8 mouse cellular contexts compared by ENCODE assay signal in genomic region chr10:40301181-40302075, GRCm38 (mm10). TPM values are rescaled to one million over a fixed set of nuclear protein-coding genes. Genes with fewer than 3 reads are reported as not detected.
DNase-seq lines count a peak whose midpoint lies in the region; ATAC-seq and TF ChIP-seq lines count a peak whose summit lies in the region.
"Not testable (repeated sequence)": the region's sequence is repeated elsewhere in the genome, so short reads cannot be mapped to it uniquely, and the experiment has no call there.

No protein-coding gene starts in this region.

- H3K4me3 ChIP-seq in heart, embryonic 15.5 days: peak overlapping the region; percentile 96
- H3K4me3 ChIP-seq in kidney, embryonic 16.5 days (ENCODE audit: low read length): peak overlapping the region; percentile 93
- peak overlapping the region; percentile 75 to 92 for H3K4me3 ChIP-seq in liver, embryonic 14.5 days (ENCODE audit: insufficient read depth in 1 of 2, low read depth in 2 of 2, low read length in 2 of 2)

- peak overlapping the region; percentile 86 for H3K4me2 ChIP-seq in heart, embryonic 15.5 days
- H3K4me2 ChIP-seq in kidney, embryonic 16.5 days (replicated peaks; ENCODE audit: low read depth, low read length): peak overlapping the region; percentile 72
- H3K4me2 ChIP-seq in liver, embryonic 14.5 days (ENCODE audit: low read depth): peak overlapping the region; percentile 100

- not testable (repeated sequence) for H3K27me3 ChIP-seq in heart, embryonic 15.5 days; kidney, embryonic 16.5 days (ENCODE audit: insufficient read depth, low read length); liver, embryonic 14.5 days (ENCODE audit: control insufficient read depth, insufficient read depth, low read length)

- not testable (repeated sequence) for TF ChIP-seq EP300 in liver, embryonic 14.5 days (IDR thresholded peaks at IDR 0.05; ENCODE audit: low read depth)

- not testable (repeated sequence) for TF ChIP-seq POLR2A in brain, embryonic 14.5 days (IDR thresholded peaks at IDR 0.05; ENCODE audit: borderline replicate concordance, extremely low read depth, insufficient read depth, insufficient read length, poor library complexity, severe bottlenecking)

- H3K9me3 ChIP-seq in heart, embryonic 15.5 days (replicated peaks); kidney, embryonic 16.5 days (ENCODE audit: low read length); liver, embryonic 14.5 days (ENCODE audit: control insufficient read depth, low read length): not testable (repeated sequence)

- 2% methylated on average over 65 of the region's 91 CpGs for WGBS in heart, embryonic 15.5 days
- under 1% methylated on average over 70 of the region's 91 CpGs for WGBS in kidney, embryonic 16.5 days
- WGBS in liver, embryonic 14.5 days (ENCODE audit: insufficient replicate concordance): under 1% methylated on average over 71 of the region's 91 CpGs

- ATAC-seq in erythroblast, adult 5-6 weeks (replicated peaks; ENCODE audit: low FRiP score, poor library complexity, severe bottlenecking): 0 out of 2 replicates have a peak, but pooled peaks have one; percentile 12
- ATAC-seq in heart, embryonic 15.5 days (replicated peaks; ENCODE audit: insufficient number of reproducible peaks, insufficient read depth, low FRiP score, low read depth): peak; percentile 39
- peak; percentile 28 for ATAC-seq in kidney, embryonic 16.5 days (ENCODE audit: low FRiP score, low TSS enrichment)
- peak; percentile 58 for ATAC-seq in liver, embryonic 14.5 days (ENCODE audit: insufficient read depth)

- peak overlapping the region; percentile 93 for H3K27ac ChIP-seq in heart, embryonic 15.5 days
- H3K27ac ChIP-seq in kidney, embryonic 16.5 days (ENCODE audit: low read length): peak overlapping the region; percentile 92
- peak overlapping the region; percentile 87 for H3K27ac ChIP-seq in liver, embryonic 14.5 days

- peaks cover 19% of the 10 kb centered on the region for H3K4me1 ChIP-seq in heart, embryonic 15.5 days (replicated peaks)
- H3K4me1 ChIP-seq in kidney, embryonic 16.5 days (ENCODE audit: insufficient read depth, low read length): peaks cover 29% of the 10 kb centered on the region
- peaks cover 13% of the 10 kb centered on the region in 2 experiments for H3K4me1 ChIP-seq in liver, embryonic 14.5 days (replicated peaks; ENCODE audit: control insufficient read depth in 2 of 2, insufficient read depth in 2 of 2, low read length in 1 of 2)

- DNase-seq in CD4-positive, CD25-positive, alpha-beta regulatory T cell, adult 2 months (ENCODE audit: low read depth, low spot score): peak; percentile 77
- DNase-seq in brain, embryonic 14.5 days (ENCODE audit: low read depth): peak; percentile 50
- DNase-seq in liver, embryonic 14.5 days (ENCODE audit: low read depth in 3 of 3, low spot score in 3 of 3): peak; percentile 35 to 46 (median 36)
- DNase-seq in natural killer cell, adult 2 months (ENCODE audit: low spot score in 2 of 2): peak; percentile 23 to 47
- DNase-seq in spleen, postnatal 4 days (ENCODE audit: low spot score in 2 of 2): peak; percentile 57 to 85

- peak overlapping the region; percentile 98 for H3K9ac ChIP-seq in heart, embryonic 15.5 days
- H3K9ac ChIP-seq in kidney, embryonic 16.5 days (replicated peaks; ENCODE audit: low read length): peak overlapping the region; percentile 97
- peak overlapping the region; percentile 97 for H3K9ac ChIP-seq in liver, embryonic 14.5 days (replicated peaks)

- H3K36me3 ChIP-seq in heart, embryonic 15.5 days; kidney, embryonic 16.5 days (ENCODE audit: insufficient read depth, low read length); liver, embryonic 14.5 days (replicated peaks; ENCODE audit: control insufficient read depth, insufficient read depth, low read depth): not testable (repeated sequence)

- not testable (repeated sequence) for TF ChIP-seq CTCF in brain, embryonic 14.5 days (IDR thresholded peaks at IDR 0.05; ENCODE audit: borderline replicate concordance, extremely low read depth, insufficient read depth, insufficient read length)
- TF ChIP-seq CTCF in liver, embryonic 14.5 days (IDR thresholded peaks at IDR 0.05; ENCODE audit: low read depth): 0 out of 2 replicates have a peak, but pooled peaks have one; percentile 2

RNA-seq across cellular contexts. Expression of gene Amd1, which starts 0.6 kb away (rescaled TPM):
- 50.5 and 55.6 TPM in 2 replicates for polyA plus RNA-seq in brain, embryonic 14.5 days (2012; rRNA removed)
- 49.9 and 70.3 TPM in 2 replicates for total RNA-seq in erythroblast, adult 5-6 weeks (2015; ENCODE audit: low replicate concordance)
- total RNA-seq in erythroblast, adult 5-6 weeks (2017; ENCODE audit: low replicate concordance): 60.2 and 63.1 TPM in 2 replicates
- polyA plus RNA-seq in heart, embryonic 15.5 days (2015; fragmentation: Nextera tagmentation; extraction: Ambion mirVana): 34.5 and 34.7 TPM in 2 replicates
- 53.1 and 57.7 TPM in 2 replicates for polyA plus RNA-seq in kidney, embryonic 16.5 days (2015; fragmentation: Nextera tagmentation; extraction: Ambion mirVana)
- polyA plus RNA-seq in liver, embryonic 14.5 days (2012; rRNA removed): 33.5 and 48.1 TPM in 2 replicates
- 56.4 and 64.2 TPM in 2 replicates for polyA plus RNA-seq in liver, embryonic 14.5 days (2014; fragmentation: Nextera tagmentation; extraction: Ambion mirVana)

RNA-seq across cellular contexts. Expression of gene Cdk19, which starts 37.9 kb away (rescaled TPM):
- polyA plus RNA-seq in brain, embryonic 14.5 days (2012; rRNA removed): 20.2 and 21.5 TPM in 2 replicates
- total RNA-seq in erythroblast, adult 5-6 weeks (2015; ENCODE audit: low replicate concordance): 13.6 and 21.9 TPM in 2 replicates
- 11.4 and 12.0 TPM in 2 replicates for total RNA-seq in erythroblast, adult 5-6 weeks (2017; ENCODE audit: low replicate concordance)
- 5.3 and 6.9 TPM in 2 replicates for polyA plus RNA-seq in heart, embryonic 15.5 days (2015; fragmentation: Nextera tagmentation; extraction: Ambion mirVana)
- polyA plus RNA-seq in kidney, embryonic 16.5 days (2015; fragmentation: Nextera tagmentation; extraction: Ambion mirVana): 9.5 and 10.1 TPM in 2 replicates
- polyA plus RNA-seq in liver, embryonic 14.5 days (2012; rRNA removed): 2.2 and 3.1 TPM in 2 replicates
- 3.0 and 3.1 TPM in 2 replicates for polyA plus RNA-seq in liver, embryonic 14.5 days (2014; fragmentation: Nextera tagmentation; extraction: Ambion mirVana)

RNA-seq across cellular contexts. Expression of gene Gtf3c6, which starts 43.5 kb away (rescaled TPM):
- polyA plus RNA-seq in brain, embryonic 14.5 days (2012; rRNA removed): 32.6 and 47.6 TPM in 2 replicates
- 14.4 and 28.6 TPM in 2 replicates for total RNA-seq in erythroblast, adult 5-6 weeks (2015; ENCODE audit: low replicate concordance)
- total RNA-seq in erythroblast, adult 5-6 weeks (2017; ENCODE audit: low replicate concordance): 16.7 and 28.5 TPM in 2 replicates
- 59.9 and 65.9 TPM in 2 replicates for polyA plus RNA-seq in heart, embryonic 15.5 days (2015; fragmentation: Nextera tagmentation; extraction: Ambion mirVana)
- polyA plus RNA-seq in kidney, embryonic 16.5 days (2015; fragmentation: Nextera tagmentation; extraction: Ambion mirVana): 103 and 106 TPM in 2 replicates
- 7.7 and 15.1 TPM in 2 replicates for polyA plus RNA-seq in liver, embryonic 14.5 days (2012; rRNA removed)
- 31.6 and 34.1 TPM in 2 replicates for polyA plus RNA-seq in liver, embryonic 14.5 days (2014; fragmentation: Nextera tagmentation; extraction: Ambion mirVana)

RNA-seq across cellular contexts. Expression of gene Rpf2, which starts 54.6 kb away (rescaled TPM):
- polyA plus RNA-seq in brain, embryonic 14.5 days (2012; rRNA removed): 23.5 and 25.8 TPM in 2 replicates
- total RNA-seq in erythroblast, adult 5-6 weeks (2015; ENCODE audit: low replicate concordance): 24.6 and 26.8 TPM in 2 replicates
- 24.8 and 31.6 TPM in 2 replicates for total RNA-seq in erythroblast, adult 5-6 weeks (2017; ENCODE audit: low replicate concordance)
- polyA plus RNA-seq in heart, embryonic 15.5 days (2015; fragmentation: Nextera tagmentation; extraction: Ambion mirVana): 35.5 and 36.4 TPM in 2 replicates
- 61.1 and 71.0 TPM in 2 replicates for polyA plus RNA-seq in kidney, embryonic 16.5 days (2015; fragmentation: Nextera tagmentation; extraction: Ambion mirVana)
- 7.3 and 16.8 TPM in 2 replicates for polyA plus RNA-seq in liver, embryonic 14.5 days (2012; rRNA removed)
- polyA plus RNA-seq in liver, embryonic 14.5 days (2014; fragmentation: Nextera tagmentation; extraction: Ambion mirVana): 38.9 and 39.2 TPM in 2 replicates

Comparison
In these comparisons a context has a peak if more than half of its experiments do, and no peak if none do; other contexts are left out.
1. Peak in every context shown above with its lines: DNase-seq, ATAC-seq, H3K4me3 ChIP-seq and H3K27ac ChIP-seq.